Mouse (Mus musculus): ENCODE data around the gene Dnajc21.
A peak's percentile ranks its signal among the peaks of the same experiment; 100 is the strongest.
"Not testable (repeated sequence)": the region's sequence is repeated elsewhere in the genome, so short reads cannot be mapped to it uniquely, and the experiment has no call there.

Gene Dnajc21

DNA sequence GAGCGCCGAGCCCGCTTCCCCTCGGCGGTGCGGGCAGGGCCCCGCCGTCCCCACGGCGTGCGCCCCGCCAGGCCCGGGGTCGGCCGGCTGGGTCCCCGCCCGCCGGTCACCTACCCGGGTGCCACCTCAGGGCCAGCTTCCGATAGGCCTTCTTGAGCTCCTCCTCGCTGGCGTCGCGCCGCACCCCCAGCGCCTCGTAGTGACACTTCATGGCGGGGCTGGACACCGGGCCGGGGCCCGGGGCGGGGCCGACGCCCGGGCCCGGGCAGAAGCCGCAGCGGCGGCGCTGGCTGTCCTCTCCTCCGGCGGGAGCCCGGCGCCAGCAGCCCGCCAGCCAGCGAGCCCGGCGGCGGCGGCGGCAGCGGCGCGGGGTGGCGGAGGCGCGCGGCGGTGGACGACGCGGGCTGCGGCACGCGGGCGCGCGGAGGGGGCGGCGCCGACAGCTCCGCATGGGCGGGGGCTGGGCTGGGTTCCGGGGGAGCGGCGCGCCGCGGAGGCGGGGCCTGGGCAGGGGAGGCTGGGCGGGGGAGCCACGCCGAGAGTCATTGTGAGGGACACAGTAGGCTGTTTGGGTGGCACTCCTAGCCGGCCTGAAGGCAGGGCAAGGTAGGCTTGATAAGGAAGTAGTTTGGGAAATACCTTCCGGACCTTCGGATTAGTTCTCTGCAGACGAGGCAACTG is at the start of gene Dnajc21:
Gene Dnajc21, minus strand, starts transcription at position 366 of the 681 bp plus-strand sequence.
- peak; percentile 29 to 67 for DNase-seq (ENCODE audit: low read depth in 1 of 2, low spot score in 2 of 2)

DNA sequence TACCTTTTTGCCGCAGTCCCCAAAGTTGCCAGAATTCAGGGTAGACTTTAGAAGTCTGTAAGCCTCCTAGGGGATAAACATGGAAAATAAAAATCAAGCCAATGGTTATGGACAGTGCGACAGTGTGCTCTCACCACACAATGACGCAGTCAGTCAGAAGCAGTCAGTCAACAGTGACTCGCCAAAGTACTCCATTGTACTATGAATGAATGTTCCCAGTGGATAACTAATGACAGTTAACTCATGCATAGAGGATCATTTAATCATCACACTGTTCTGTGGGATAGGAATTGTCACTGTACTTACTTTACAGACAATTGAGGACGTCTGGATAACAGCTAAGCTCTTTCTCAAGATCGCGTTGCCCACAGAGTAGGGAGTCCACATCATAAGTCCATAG is 44.9 kb upstream of the Dnajc21 start:
- DNase-seq (ENCODE audit: low read depth in 1 of 2, low spot score in 2 of 2): no peak

DNA sequence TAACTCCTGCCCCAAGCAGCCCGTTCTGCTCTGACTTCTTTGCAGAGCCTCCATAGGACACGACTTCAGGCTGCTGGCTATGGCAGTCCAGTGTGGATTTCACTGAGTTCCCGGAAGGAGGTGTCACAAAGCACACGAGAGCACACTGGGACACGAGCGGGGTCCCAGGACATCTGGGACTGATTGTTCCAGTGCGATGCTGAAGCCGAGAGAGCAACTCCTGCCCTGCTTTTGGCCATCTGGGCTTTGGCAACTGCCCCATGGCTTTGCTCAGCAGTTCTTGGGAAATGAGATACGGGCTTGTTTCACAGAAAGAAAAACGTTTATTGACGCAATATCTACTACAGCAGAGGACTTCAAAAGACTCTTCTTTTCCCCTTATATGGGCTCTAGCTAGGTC is 35.8 kb upstream of the Dnajc21 start:
- no peak for DNase-seq (ENCODE audit: low read depth in 1 of 2, low spot score in 2 of 2)

DNA sequence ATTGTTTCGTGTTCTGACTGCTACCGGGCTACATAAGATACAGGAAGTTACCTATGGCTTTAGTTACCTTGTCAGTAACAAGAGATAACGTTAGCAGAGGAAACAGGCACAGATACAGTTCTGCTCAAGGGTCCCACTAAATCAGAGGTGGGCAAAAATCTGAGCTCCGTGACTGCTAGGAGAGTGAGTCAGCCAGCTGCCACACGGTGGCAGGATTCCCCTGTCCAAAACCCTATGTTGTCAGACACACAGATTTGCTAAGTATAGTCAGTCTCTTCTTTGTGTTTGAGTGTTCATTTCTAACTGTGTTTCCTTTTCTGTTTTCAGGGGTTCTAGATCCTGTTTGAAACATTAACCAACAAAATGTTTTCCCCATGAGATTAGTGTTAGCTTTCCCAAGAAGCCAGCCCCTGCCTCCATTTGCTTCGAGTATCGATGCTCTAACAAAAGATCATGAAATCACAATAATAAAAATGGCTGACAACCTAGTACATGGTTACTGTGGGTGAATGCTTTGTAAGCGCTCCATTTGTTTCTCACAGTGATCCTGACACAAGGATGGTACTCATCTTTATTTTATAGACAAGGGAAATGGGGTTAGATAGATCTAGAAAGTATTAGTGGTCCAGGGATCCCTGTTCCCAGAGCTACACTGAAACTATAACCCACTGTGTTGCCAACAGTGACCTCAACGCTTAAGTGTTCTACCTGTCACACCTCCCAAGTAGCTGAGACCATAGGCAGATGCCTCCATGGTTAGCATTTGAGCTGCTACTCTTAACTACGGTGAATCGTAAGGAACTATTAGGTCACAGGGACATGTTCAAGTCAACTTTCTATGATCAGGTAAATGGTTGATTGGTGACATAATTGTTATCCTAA is 30.8 kb upstream of the Dnajc21 start:
- DNase-seq (ENCODE audit: low read depth in 1 of 2, low spot score in 2 of 2): no peak

DNA sequence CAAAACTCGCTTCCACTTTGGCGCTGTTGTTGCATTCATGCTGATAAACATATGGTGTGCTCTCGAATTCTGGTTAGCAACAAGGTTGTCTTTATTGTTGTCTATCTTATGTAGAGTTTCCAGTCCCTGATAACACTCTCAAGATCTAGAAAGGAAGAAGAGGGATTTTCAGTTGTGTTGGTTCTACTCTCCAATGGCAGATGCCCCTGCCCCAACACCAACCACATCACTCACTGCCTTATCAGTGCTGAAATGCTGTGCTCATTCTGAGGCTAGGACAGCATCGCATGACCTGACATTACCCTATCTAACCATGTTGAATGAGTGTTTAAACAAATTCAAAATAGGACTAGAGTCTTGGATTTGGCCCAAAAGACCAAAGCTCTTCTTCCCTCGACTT is 29.7 kb upstream of the Dnajc21 start:
- DNase-seq (ENCODE audit: low read depth in 1 of 2, low spot score in 2 of 2): no peak

DNA sequence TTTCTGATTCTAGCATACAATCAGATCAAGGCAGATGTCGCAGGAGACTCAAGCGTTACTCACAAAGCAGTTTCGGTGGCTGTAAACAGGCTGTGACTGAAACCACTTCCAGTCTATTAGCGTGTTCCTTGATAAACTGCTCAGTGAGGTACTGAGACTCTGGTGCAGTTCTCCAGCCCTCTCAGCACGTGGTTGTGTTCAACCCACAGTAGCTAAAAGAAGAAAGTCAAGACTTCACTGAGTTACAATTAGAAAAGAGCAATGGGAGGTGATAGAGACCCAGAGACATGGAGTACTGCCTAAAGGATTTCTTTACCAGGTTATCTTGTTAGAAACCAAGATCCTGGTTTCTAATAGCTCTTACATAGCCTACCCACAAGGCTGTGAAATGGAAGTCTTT is 29.3 kb upstream of the Dnajc21 start:
- no peak for DNase-seq (ENCODE audit: low read depth in 1 of 2, low spot score in 2 of 2)

DNA sequence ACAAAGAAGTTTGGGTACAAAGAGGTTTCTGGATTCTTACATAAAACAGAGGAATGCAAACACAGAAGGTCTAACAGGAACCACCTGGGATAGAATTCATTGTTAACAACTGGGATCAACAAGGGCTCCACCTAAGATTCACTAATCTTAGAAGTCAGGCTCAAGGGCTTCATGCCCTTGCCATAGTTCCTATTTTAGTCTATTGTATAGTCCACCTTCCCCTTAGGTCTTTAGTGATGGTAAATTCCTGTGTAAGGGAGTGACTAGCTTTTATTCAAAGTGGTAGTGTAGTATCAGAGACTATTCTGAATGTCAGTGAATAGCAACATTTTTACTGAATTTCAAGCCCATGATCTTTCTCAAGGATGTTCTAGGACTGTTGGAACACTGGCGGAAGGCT is 26.4 kb upstream of the Dnajc21 start:
- not testable (repeated sequence) for DNase-seq (ENCODE audit: low read depth in 1 of 2, low spot score in 2 of 2)

DNA sequence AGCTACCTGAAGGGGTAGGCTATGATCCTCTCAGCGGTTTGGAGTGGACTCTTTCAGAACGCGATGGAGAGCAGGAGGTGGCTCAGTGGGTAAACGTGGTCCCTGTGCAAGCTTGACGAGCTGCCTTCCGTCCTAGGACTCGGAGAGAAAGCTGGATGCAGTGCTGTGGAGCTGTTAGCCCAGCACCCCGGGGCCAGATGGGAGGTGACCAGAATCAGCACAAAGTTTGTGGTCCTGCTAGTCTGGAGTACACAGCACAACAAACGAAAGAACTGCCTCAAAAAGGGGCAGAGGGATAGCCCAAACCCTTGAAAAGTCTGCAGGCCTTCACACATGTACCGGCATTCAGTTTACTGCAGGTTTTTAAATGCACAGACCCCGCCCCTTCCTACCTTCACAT is 25.6 kb upstream of the Dnajc21 start:
- no peak for DNase-seq (ENCODE audit: low read depth in 1 of 2, low spot score in 2 of 2)

DNA sequence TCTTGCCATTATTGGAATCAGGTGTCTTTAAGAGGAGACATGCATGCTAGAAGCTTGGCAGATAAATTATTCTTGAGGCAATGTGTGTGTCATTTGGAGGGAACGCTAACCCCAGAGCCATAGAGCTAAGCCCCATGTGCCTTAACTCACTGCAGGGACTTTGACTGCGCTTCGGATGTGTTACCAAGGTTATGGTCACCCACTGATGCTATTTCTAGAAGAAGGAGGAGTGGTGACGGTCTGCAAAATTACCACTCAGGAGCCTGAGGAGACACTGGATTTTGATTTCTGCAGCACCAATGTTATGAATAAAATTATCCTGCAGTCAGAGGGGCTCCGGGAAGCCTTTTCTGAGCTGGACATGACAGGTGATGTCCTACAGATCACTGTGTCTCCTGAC is 19.8 kb upstream of the Dnajc21 start:
- DNase-seq (ENCODE audit: low read depth in 1 of 2, low spot score in 2 of 2): no peak

DNA sequence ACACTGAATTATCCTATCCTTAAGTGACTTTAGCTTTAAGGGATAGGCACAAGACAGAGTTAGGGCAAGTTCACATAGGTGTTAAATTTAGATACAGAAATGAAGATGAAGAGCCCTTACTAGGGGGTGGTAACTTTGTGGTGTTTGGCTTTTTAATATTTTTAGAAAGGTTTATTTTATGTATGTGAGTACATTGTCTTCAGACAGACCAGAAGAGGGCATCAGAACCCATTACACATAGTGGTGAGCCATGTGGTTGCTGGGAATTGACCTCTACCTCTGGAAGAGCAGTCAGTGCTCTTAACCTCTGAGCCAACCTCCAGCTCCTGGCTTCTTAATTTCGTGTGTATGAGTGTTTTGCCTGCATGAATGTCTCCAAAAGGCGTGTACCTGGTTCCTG is 16.9 kb upstream of the Dnajc21 start:
- DNase-seq (ENCODE audit: low read depth in 1 of 2, low spot score in 2 of 2): no peak

DNA sequence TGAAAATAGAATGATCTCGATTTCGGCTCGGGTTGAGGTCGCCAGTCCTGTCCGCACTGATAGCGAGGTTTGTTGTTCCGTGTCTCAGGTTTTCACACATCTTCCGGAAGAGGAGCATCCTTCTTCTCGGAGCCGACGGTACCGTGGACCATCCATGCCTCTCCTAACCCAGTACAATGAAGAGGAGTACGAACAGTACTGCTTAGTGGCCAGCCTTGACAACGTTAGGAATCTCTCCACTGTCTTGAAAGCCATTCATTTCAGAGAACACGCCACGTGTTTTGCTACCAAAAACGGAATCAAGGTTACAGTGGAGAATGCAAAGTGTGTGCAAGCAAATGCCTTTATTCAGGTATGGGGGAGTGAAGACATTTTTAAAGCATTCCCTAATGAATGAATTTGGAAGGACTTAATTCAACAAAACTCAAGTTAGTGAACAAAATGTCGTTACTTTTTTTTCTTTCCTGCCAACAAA is 16.1 kb upstream of the Dnajc21 start:
- DNase-seq (ENCODE audit: low read depth in 1 of 2, low spot score in 2 of 2): no peak

DNA sequence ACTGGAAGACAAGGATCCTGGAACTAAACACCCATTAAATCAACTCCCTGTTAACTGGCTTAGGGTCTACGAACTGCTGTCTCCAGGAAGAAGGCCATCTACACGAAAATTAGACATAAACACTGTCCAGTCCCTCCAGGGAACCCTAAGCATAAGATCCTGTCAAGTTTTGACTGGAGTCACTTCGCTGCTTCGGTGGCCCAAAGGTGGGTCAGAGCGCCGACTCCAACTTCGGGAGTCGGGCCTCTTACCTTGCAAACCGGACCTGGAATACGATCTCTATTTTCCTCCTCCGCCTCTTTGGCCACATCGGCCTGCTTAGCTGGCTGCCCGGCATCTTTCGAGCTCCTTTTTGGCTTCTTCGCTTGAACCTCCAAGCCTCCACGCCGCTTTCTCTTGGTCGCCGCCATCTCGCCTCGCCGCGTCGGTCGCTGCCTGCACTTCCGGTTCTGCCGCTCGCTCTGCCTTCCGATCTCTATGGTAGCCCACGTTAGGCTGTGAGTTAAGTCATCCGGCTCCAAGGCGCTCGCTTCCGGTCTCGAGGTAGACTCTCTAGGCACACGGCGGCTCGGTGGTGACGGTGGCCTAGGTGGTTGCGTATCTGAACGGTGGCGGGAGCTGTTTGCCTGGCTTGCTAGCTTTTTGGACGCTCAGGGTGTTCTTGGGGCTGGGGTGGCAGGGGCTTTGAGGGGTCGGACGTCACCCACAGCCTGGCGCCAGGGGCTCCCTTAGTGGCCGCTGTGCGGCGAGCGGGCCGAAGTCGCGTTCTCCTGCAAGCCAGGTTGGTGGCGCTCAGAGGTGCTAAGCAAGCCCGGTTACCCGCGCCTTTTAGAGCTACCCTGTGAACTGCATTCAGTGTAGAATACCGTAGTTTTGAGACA is 15.4 kb upstream of the Dnajc21 start, which contains the start of the genes Brix1 and Rad1:
Gene Brix1, minus strand, starts transcription at position 464 of the 881 bp plus-strand sequence.
Gene Rad1, plus strand, starts transcription at position 535 of the 881 bp plus-strand sequence.
- peak; percentile 77 to 86 for DNase-seq (ENCODE audit: low read depth in 1 of 2, low spot score in 2 of 2)

DNA sequence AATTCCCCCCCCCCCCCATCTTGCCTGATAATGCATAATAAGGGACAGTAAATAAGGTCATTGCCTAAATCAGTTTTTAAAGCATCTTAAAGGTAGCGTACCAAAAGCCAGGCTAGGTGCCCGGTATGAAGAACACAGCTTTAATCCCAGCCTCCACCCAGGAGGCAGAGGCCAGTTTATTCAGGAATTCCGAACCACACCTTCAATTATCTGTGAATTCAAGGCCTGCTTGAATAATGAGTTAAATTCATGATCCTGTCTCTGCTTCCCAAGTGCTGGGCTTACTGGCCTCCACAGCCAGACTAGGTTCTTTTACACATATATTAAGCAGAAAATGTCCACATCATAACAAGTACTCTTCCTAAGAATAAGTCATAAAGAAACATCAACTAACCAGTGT is 625 bp upstream of the Dnajc21 start:
- DNase-seq (ENCODE audit: low read depth in 1 of 2, low spot score in 2 of 2): no peak

DNA sequence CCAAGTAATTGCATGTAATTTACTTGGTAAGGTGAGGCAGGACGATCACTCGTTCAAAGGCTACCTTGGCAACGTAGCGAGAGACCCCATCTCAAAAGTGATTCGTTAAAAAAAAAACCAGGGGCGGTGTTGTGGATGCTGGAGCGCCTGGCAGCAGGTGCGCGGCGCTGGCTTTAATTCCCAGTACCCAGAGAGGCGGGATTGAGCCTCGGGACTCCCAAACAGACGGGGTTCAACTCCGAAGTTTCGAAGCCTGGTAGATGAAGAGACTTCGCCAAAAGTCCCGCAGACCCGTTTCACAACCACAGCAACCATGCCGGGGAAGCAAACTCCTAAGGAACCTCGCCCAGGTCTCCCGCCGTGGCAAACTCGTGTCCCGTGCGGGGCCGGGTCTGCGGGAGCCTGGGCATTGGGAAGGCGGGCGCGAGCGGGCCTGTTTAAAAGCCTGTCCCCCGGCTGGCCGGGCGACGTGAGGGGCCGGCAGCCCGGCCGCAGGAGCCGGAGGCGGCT is 620 bp downstream of the Dnajc21 start:
- DNase-seq (ENCODE audit: low read depth in 1 of 2, low spot score in 2 of 2): no peak

DNA sequence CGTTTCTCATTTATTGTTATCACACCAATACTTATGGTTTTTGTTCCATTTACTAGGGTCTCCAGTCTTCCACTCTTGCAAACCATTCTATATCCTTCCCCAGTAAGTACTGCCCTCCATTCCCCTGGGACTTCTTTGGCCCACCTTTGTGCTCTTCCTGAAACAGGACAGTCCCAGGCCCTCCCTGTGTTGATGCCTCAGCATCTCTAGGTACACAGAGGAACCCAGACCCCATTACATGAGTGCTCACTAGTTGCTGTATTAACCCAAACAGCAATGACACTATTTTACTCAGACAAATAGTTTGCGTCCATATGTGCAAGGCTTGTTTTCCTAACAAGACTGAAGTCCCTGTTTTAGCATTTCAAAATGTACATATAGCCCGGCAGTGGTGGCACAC is 1.6 kb downstream of the Dnajc21 start:
- DNase-seq (ENCODE audit: low read depth in 1 of 2, low spot score in 2 of 2): no peak

DNA sequence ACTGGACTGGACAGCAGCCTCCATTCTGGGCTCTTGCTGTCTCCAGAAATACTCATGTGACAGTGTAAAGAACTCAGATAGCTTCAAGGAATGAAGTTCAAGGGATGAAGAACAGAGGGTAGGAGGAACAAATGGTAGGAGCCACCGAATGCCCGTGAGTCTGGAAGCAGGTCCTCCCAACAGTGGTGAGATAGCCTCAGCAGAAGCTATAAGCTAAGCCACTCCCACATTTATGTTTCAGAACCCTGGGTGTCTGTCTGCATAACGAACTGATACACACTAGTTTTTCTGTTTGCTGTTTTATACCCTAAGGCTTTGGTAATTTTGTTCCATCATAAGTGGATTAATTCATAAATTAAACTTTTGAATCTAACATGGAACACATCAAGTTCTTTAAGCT is 5.6 kb downstream of the Dnajc21 start:
- no peak for DNase-seq (ENCODE audit: low read depth in 1 of 2, low spot score in 2 of 2)

DNA sequence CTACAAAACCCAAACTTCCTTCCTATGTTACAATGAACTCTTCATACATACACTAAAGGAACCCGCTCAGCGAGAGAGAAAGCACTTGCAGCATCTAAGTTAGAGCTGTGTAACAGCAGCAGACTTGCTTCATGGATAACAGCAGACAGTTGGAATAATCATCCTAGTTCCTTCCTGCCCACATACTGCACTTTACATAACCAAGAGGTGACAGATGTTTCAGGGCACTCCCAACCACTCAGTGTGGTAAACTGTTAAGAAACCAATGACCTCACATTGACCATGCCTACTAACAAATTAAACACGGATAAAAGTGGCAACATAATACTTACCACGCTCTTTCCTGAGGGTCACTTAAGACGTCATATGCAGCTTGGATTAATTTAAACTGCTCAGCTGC is 6.8 kb downstream of the Dnajc21 start:
- no peak for DNase-seq (ENCODE audit: low read depth in 1 of 2, low spot score in 2 of 2)

DNA sequence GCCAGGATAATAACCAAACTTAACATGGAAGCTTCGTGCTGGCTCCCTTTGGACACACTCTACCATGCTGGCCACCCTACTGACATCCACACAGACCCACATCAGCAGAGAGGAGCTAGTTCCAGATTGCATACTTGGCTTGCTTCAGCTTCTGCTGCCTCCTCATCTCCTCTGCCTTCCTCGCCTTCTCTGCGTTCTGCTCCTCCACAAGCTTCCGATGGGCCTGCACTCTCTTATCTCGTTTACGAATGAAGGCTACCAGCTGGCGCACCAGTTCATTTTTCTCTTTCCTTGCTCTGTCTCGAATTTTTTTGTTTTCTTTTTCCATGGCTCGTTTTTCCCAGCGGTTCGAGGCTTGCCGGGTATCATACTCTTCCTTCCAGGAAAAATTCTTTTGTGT is 9.3 kb downstream of the Dnajc21 start:
- no peak for DNase-seq (ENCODE audit: low read depth in 1 of 2, low spot score in 2 of 2)

DNA sequence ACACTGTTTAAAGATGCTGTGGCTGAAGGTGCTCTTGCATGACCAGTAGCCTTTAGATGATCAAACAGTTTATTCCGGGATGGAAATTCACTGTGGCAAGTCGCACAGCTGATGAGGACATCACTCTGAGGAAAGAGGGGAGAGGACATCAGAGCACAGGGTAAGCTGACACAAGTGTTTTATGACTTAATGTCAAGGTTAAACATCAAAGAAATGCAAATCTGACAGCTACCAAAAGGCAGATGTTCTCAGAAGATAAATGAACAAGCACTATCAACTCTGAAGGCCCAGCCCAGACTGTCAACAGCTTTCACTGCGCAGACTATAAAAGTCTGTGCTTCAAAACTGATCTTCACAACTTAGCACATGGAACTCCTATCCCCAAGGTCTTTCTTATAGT is 23.2 kb downstream of the Dnajc21 start:
- DNase-seq (ENCODE audit: low read depth in 1 of 2, low spot score in 2 of 2): no peak

DNA sequence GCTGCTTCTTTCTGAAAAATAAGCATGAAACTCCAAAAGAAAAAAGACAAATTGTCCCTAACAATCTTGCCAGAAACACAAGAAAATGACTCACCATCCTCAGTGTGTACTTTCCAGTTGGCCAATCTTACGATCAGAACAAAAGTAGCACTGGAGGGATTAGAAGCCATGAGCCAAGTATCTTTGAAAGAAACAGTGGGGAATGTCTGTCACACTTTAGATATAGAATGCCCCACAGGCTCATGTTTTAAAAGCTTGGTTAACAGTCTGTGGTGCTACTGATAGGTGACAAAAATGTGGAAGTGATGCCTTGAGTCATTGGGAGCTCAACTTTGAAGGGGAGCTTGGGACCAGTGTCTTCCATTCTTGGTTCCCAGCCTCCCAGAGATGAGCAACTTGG is 28.0 kb downstream of the Dnajc21 start:
- DNase-seq (ENCODE audit: low read depth in 1 of 2, low spot score in 2 of 2): no peak

DNA sequence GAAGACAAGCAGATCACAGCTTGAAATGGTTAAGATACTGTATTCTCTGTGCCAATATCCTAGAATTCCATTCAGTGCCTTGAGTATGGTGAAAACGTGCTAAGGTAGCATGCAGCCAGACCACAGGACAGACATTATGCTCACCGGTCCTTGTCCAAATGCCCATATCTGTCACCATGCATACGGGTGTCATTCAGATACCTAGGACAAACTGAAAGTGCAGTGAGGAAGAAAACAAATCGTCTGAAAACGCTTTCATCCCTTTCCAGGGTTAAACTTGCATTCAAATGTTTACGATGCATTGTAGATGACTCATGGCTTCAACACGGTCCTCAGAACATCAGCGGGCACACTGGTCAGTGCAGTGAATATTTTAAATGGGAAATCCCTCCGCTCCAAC is 28.8 kb downstream of the Dnajc21 start:
- no peak for DNase-seq (ENCODE audit: low read depth in 1 of 2, low spot score in 2 of 2)
